Mouse (Mus musculus) stomach, embryonic 15.5 days (tissue): ENCODE results near the gene Gm7694. TPM values are rescaled to one million over a fixed set of nuclear protein-coding genes. Genes with fewer than 3 reads are reported as not detected.

Source experiments
- ATAC-seq: fragments of 200-750 bp; cut with Nextera tagmentation; 2 replicates; pipeline ENCODE4 v1.8.0; 2017; ENCODE audit warnings: low read depth, moderate number of reproducible peaks, moderate TSS enrichment; ENCODE audit not compliant: insufficient read depth, low FRiP score
- H3K27ac ChIP-seq: fragments of 300-500 bp; sonication (generic); 2 replicates; pipeline ENCODE4 v1.5.1; 2015; ENCODE audit warnings: mild to moderate bottlenecking, inconsistent platforms
- H3K27me3 ChIP-seq: fragments of 300-500 bp; sonication (generic); replicated peaks from 2 replicates; pipeline ENCODE4 v1.6.1; 2015; ENCODE audit warnings: inconsistent platforms
- H3K36me3 ChIP-seq: fragments of 300-500 bp; sonication (generic); 2 replicates; pipeline ENCODE4 v1.6.1; 2015; ENCODE audit warnings: inconsistent platforms
- H3K4me1 ChIP-seq: fragments of 300-500 bp; sonication (generic); 2 replicates; pipeline ENCODE4 v1.6.1; 2015; ENCODE audit warnings: inconsistent platforms
- H3K4me2 ChIP-seq: fragments of 300-500 bp; sonication (generic); 2 replicates; pipeline ENCODE4 v1.6.1; 2015; ENCODE audit warnings: mild to moderate bottlenecking, inconsistent platforms
- H3K4me3 ChIP-seq: fragments of 300-500 bp; sonication (generic); replicated peaks from 2 replicates; pipeline ENCODE4 v1.5.1; 2015; ENCODE audit warnings: inconsistent platforms
- H3K9ac ChIP-seq: fragments of 300-500 bp; sonication (generic); 2 replicates; pipeline ENCODE4 v1.6.1; 2015; ENCODE audit warnings: inconsistent platforms
- H3K9me3 ChIP-seq: fragments of 300-500 bp; sonication (generic); 2 replicates; pipeline ENCODE4 v1.6.1; 2016; ENCODE audit warnings: inconsistent platforms
- WGBS: fragments of 180-500 bp; shearing (Covaris S2); methylation state at CpG from one replicate; pipeline ENCODE4 v1.1.7; 2015; 5-methylcytosine and 5-hydroxymethylcytosine counted together
- polyA plus RNA-seq: library from polyadenylated mRNA; unstranded; fragments of >200 nt; fragmentation: Nextera tagmentation; extraction: Ambion mirVana; gene quantifications from 2 replicates; pipeline ENCODE4 v1.2.1, GENCODE M21; 2015

Gene Gm7694
- 3.9 and 4.4 TPM in 2 replicates for polyA plus RNA-seq

DNA sequence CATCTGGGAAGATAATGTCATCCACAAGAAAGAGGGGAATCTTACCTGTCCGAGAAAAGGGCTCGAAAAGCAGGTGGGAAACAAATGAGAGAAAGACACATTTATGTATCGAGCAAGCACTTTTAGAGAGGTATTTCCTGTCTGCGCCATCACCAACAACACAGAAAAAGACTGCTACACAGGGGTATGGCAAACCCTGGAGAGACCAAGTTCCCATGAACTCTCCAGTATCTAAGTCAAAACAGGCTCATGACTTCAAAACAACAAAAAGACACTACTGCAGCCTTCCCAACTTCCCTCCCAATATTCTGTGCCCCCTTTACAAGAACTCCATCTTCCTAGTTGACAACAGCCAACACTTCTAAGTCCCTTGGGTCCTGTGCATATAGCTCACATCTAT lies at the start of gene Gm7694:
Gm7694 (minus strand) TSS at position 101 of the 400 bp plus-strand sequence.
- H3K4me1 ChIP-seq: no peaks in the 10 kb centered on the region
- ATAC-seq: no peak
- 95% methylated on average over 4 of the region's 4 CpGs for WGBS

DNA sequence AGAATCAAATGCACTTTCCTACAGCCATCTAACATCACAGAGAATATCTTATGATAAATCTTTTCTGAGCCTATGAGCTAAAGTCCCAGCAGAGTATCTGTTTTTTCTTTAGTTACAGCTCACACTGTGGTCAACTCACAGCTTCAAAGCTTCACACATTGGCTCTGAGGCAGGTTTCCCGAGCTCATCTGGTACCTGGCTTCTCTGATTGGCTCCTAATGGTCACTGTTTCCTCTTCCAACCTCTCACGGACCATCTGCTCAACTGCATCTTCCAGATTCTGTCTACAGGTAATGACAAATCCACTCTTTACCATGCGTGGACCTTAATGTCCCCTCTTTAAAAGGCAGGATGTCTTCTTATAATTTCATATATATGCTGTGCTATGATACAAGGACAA lies 47.2 kb upstream of the Gm7694 start:
- no peak overlapping the region for H3K9ac ChIP-seq
- no peak for ATAC-seq
- 69% methylated on average over 3 of the region's 3 CpGs for WGBS

More for the DNA sequence above, at the start of gene Gm7694:
- no peak within 1 kb of the TSS for H3K9ac ChIP-seq
- no peak within 1 kb of the TSS for H3K4me2 ChIP-seq
- H3K9me3 ChIP-seq: no peaks in the 10 kb centered on the region
- no peak within 1 kb of the TSS for H3K4me3 ChIP-seq
- no peaks in the 10 kb centered on the region for H3K27me3 ChIP-seq
- no peak within 1 kb of the TSS for H3K27ac ChIP-seq
- H3K36me3 ChIP-seq: no peaks in the 10 kb centered on the region

DNA sequence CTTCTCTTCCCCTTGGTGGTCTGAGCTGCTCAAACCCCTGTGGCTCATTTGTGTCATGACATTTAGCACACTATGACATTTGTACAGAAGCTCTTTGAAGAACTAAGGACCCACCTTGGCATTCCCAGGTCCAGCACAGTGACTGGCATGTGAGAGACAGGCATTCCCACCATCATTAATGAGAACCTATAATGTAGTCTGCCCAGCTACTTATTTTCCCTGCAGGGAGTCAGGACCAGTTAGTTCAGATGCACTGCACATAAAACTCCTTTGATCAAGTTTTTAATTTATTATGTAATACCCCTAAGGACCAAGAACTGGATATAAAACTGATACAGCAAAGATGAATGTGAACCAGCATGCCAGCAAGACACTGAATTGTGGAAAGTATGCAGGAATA lies 44.9 kb upstream of the Gm7694 start:
- Histone ChIP-seq H3K27ac (no peak overlapping the region), H3K27me3 (no peaks in the 10 kb centered on the region), H3K9ac (no peak overlapping the region), H3K4me2 (no peak overlapping the region), H3K36me3 (no peaks in the 10 kb centered on the region), H3K4me1 (no peaks in the 10 kb centered on the region), H3K9me3 (no peaks in the 10 kb centered on the region), H3K4me3 (no peak overlapping the region)
- no peak for ATAC-seq

More for the DNA sequence above, 47.2 kb upstream of the Gm7694 start:
- Histone ChIP-seq H3K27ac (no peak overlapping the region), H3K4me3 (no peak overlapping the region), H3K9me3 (no peaks in the 10 kb centered on the region), H3K27me3 (no peaks in the 10 kb centered on the region), H3K4me1 (no peaks in the 10 kb centered on the region), H3K4me2 (no peak overlapping the region), H3K36me3 (no peaks in the 10 kb centered on the region)

DNA sequence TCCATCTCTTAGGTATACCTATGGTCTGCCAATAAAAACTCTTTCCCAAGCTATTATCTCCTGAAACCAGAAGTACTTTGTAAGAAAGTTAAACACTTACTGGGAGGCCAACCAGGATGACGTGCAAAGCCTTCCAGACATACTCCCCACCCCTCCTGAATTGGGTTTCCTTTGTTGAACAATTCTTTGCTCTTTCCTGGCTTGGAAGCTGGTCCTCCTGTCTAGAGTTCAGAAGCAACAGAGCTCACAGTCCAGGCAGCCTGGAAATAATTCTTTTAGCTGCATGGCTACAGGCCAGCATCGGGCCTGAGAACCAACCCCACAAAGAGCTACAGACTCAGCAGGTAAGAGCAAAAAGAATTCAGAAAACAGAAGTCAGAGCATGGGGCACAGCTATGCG lies 40.1 kb upstream of the Gm7694 start:
- no peak overlapping the region for H3K9ac ChIP-seq
- 52% methylated on average over 3 of the region's 3 CpGs for WGBS
- H3K4me3 ChIP-seq: no peak overlapping the region
- H3K27ac ChIP-seq: no peak overlapping the region
- no peak overlapping the region for H3K4me2 ChIP-seq
- no peaks in the 10 kb centered on the region for H3K27me3 ChIP-seq
- no peaks in the 10 kb centered on the region for H3K9me3 ChIP-seq
- ATAC-seq: no peak
- H3K36me3 ChIP-seq: no peaks in the 10 kb centered on the region
- no peaks in the 10 kb centered on the region for H3K4me1 ChIP-seq

DNA sequence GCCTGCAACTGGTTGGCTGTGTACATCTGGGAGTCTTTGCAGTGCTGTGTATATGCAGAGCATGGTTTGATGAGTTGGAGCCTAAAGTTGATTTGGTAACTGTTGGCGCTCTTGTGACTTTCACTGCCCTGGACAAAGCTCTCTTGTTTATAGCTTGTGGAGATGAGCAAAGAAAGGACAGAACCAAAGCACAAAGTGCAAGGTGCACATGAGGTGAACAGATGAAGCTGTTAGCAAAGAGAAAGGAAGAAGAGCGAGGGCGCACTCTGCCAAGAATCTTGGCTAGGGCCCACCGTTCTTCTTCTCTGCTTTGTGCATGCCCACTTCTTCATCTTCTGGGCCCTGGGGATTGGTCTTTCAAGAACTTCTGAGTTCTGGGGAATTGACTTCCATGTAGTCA lies 37.8 kb upstream of the Gm7694 start:
- Histone ChIP-seq H3K9ac (no peak overlapping the region), H3K27me3 (no peaks in the 10 kb centered on the region), H3K27ac (no peak overlapping the region), H3K4me3 (no peak overlapping the region), H3K36me3 (no peaks in the 10 kb centered on the region), H3K4me2 (no peak overlapping the region), H3K9me3 (no peaks in the 10 kb centered on the region), H3K4me1 (no peaks in the 10 kb centered on the region)
- 95% methylated on average over 4 of the region's 4 CpGs for WGBS
- no peak for ATAC-seq

DNA sequence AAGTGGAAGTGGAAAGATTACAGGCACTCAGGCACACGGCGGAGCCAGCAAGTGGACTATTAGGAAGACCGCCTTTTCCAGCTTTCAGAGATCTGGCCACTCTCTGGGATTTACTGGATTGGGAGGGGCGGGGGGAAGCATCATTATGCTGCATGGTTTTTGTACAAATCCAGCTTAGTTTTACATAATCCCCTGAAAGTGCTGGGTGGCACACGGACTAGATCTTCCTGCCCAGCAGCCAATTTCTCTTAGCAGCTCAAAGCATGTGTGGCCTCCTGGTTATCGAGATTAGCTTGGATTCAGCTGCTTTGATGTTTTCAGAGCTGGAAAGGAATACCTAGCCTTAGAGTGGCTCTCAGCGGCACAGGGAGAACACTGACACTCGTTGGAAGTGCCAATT lies 36.9 kb upstream of the Gm7694 start:
- no peak for ATAC-seq
- Histone ChIP-seq H3K36me3 (no peaks in the 10 kb centered on the region), H3K9ac (no peak overlapping the region), H3K4me2 (no peak overlapping the region), H3K27me3 (no peaks in the 10 kb centered on the region), H3K27ac (no peak overlapping the region), H3K4me3 (no peak overlapping the region), H3K4me1 (no peaks in the 10 kb centered on the region), H3K9me3 (no peaks in the 10 kb centered on the region)
- WGBS: 79% methylated on average over 8 of the region's 8 CpGs

DNA sequence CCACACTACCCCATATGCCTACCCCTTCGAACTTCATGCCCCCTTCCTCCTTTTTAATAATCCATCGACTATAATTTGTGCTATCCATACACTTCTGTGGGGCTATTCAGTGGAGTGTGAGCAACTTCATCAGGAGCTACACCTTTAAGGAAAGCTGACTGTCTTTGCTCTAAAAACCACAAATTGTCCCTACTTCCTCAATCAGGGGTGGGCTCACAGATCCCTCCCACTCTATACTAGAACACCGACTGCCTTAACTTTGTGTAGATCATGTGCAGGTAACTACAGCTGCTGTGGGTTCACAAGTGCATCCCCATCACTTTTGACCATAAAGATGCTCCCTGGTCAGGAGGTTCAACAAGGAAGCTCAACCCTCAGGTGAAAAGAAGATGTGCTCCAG lies 33.8 kb upstream of the Gm7694 start:
- no peak overlapping the region for H3K27ac ChIP-seq
- ATAC-seq: no peak
- 88% methylated on average over 3 of the region's 3 CpGs for WGBS
- H3K9ac ChIP-seq: no peak overlapping the region
- H3K4me1 ChIP-seq: no peaks in the 10 kb centered on the region
- no peak overlapping the region for H3K4me3 ChIP-seq
- H3K9me3 ChIP-seq: no peaks in the 10 kb centered on the region
- no peaks in the 10 kb centered on the region for H3K27me3 ChIP-seq
- H3K36me3 ChIP-seq: no peaks in the 10 kb centered on the region
- no peak overlapping the region for H3K4me2 ChIP-seq

DNA sequence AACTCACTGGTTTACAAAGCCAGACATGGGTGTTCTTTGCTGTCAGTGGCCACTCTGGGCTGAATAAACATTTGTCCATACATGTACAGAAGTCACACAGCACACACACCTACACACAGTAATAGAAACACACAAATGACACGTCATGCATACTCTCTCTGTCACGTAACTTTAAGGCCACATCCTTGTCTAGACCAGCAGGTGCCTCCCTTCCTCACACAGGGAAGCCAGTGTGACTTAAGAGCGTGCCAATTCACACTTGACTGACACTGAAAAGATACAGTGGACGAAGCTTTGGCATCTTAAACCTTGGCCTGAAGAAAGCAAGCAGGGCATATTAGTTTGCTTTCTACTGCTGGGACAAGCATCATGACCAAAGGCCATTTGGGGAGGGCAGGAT lies 26.6 kb upstream of the Gm7694 start:
- Histone ChIP-seq H3K9ac (no peak overlapping the region), H3K4me1 (no peaks in the 10 kb centered on the region), H3K9me3 (no peaks in the 10 kb centered on the region), H3K4me3 (no peak overlapping the region), H3K4me2 (no peak overlapping the region), H3K36me3 (no peaks in the 10 kb centered on the region), H3K27me3 (no peaks in the 10 kb centered on the region), H3K27ac (no peak overlapping the region)
- 77% methylated on average over 4 of the region's 4 CpGs for WGBS
- ATAC-seq: no peak

DNA sequence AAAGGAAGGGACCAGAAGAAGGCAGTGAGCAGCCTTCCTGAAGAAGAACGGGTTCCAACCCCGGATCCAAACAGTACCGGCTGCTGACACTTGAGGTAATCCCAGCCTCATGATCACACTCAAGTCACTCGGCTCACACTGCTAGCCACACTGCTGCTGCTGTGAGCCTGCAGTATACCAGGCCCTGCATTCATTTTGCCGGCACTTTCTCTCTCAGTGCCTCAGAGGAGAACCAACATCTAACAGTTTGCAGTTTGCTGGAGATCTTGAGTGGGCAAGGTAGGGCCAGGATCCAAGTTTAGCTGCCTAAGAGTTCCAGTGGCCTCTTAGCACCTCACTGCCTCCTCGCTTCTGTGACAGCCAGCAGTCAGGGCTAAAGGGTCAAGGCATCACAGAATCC lies 25.8 kb upstream of the Gm7694 start:
- no peaks in the 10 kb centered on the region for H3K4me1 ChIP-seq
- H3K36me3 ChIP-seq: no peaks in the 10 kb centered on the region
- no peaks in the 10 kb centered on the region for H3K9me3 ChIP-seq
- WGBS: 54% methylated on average over 6 of the region's 6 CpGs
- H3K27me3 ChIP-seq: no peaks in the 10 kb centered on the region
- H3K27ac ChIP-seq: no peak overlapping the region
- no peak overlapping the region for H3K4me3 ChIP-seq
- H3K4me2 ChIP-seq: no peak overlapping the region
- H3K9ac ChIP-seq: no peak overlapping the region
- no peak for ATAC-seq

DNA sequence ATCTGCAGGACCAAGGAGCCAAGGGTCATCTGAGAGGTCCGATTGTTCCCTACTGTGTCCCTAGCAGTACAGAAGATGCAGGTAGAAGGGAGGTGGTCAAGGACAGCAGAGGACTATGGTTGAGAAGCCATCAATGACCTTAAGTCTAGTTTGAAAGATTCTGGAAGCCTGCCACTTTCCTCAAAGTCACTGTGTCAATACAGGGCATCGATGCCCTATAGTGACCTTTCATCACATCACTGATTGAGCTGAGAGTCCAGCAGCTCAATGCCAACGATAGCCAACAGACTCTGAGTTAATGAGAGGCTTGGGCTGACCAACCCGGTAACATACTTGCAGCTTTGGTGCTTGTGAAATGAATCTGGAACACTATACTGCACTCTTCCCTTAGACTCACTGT lies 19.1 kb upstream of the Gm7694 start:
- H3K4me1 ChIP-seq: no peaks in the 10 kb centered on the region
- no peak overlapping the region for H3K27ac ChIP-seq
- no peak overlapping the region for H3K9ac ChIP-seq
- 87% methylated on average over 4 of the region's 4 CpGs for WGBS
- no peaks in the 10 kb centered on the region for H3K9me3 ChIP-seq
- no peak overlapping the region for H3K4me3 ChIP-seq
- no peak for ATAC-seq
- H3K4me2 ChIP-seq: no peak overlapping the region
- H3K36me3 ChIP-seq: no peaks in the 10 kb centered on the region
- H3K27me3 ChIP-seq: no peaks in the 10 kb centered on the region

DNA sequence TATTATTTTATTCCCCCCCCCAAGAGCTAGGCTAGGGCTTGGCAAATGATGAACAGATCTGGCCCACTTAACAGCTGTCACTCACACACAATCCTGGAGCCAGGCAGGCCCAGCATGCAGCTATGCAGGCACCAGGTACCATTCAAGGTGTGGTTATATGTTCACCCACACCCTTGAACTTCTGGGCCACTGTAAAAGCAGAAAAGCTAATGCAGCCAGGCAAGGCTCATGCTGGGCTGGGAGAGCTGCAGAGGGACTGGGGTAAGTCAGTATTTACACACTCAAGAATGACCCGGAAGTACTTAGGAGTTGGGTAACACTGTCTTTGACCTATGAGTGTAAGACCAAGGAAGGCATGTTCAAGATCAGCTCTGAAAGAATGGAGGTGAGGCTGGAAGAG lies 18.2 kb upstream of the Gm7694 start:
- 76% methylated on average over 1 of the region's 1 CpGs for WGBS
- no peak for ATAC-seq

DNA sequence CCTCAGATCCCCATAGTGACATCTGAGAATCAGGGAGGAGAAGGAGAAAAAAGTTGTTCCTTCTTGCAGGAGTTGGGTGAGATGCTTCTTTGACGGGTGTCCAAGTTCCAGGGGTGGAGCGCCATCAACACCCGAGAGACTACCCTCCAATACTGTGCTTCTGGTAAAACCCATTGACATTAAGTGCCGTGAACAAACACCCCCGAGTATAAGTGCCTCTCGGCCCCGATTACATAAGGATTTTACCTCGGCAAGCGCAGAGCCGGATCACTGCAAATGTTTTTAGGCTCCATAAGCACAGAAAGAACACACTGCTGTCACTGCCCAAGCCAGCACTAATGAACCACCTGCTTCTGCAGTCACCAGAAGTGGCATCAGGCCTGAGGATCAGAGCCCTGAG lies 16.9 kb upstream of the Gm7694 start:
- ATAC-seq: no peak
- Histone ChIP-seq H3K36me3 (no peaks in the 10 kb centered on the region), H3K4me3 (no peak overlapping the region), H3K27ac (no peak overlapping the region), H3K4me1 (no peaks in the 10 kb centered on the region), H3K27me3 (no peaks in the 10 kb centered on the region), H3K4me2 (no peak overlapping the region), H3K9me3 (no peaks in the 10 kb centered on the region), H3K9ac (no peak overlapping the region)
- WGBS: 88% methylated on average over 10 of the region's 10 CpGs

More for the DNA sequence above, 18.2 kb upstream of the Gm7694 start:
- no peak overlapping the region for H3K4me3 ChIP-seq
- no peak overlapping the region for H3K9ac ChIP-seq
- H3K36me3 ChIP-seq: no peaks in the 10 kb centered on the region
- no peaks in the 10 kb centered on the region for H3K9me3 ChIP-seq
- no peaks in the 10 kb centered on the region for H3K27me3 ChIP-seq
- no peaks in the 10 kb centered on the region for H3K4me1 ChIP-seq
- H3K4me2 ChIP-seq: no peak overlapping the region
- H3K27ac ChIP-seq: no peak overlapping the region

DNA sequence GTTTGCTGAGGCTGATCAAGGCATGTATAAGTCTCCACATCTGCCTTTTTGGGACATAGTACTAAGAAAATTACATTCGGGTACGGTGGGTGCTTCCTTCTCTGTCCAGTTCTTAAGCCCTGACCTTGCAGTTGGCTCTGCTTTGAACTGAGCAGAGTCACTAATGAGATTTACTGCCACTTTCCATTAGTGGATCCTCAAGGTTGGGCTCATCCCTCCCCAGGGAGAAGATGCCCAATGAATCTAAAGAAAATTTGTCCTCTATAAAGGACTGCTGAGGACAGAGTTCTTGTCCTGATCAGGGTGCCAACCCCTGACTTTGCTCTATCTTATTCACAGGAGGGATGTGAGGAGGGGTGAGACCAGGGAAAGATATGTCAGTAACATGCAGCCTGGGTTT lies 15.9 kb upstream of the Gm7694 start:
- no peak overlapping the region for H3K4me2 ChIP-seq
- ATAC-seq: no peak
- no peak overlapping the region for H3K9ac ChIP-seq
- H3K4me3 ChIP-seq: no peak overlapping the region
- no peak overlapping the region for H3K27ac ChIP-seq
- no peaks in the 10 kb centered on the region for H3K4me1 ChIP-seq
- no peaks in the 10 kb centered on the region for H3K36me3 ChIP-seq
- WGBS: 89% methylated on average over 2 of the region's 2 CpGs
- no peaks in the 10 kb centered on the region for H3K27me3 ChIP-seq
- no peaks in the 10 kb centered on the region for H3K9me3 ChIP-seq
